Mouse (Mus musculus): ENCODE measurements around the gene Gm14692. TPM values are rescaled to one million over a fixed set of nuclear protein-coding genes. Genes with fewer than 3 reads are reported as not detected.
"Not testable (repeated sequence)": the region's sequence is repeated elsewhere in the genome, so short reads cannot be mapped to it uniquely, and the experiment has no call there.

Gene Gm14692
- not detected for total RNA-seq (2021)

DNA sequence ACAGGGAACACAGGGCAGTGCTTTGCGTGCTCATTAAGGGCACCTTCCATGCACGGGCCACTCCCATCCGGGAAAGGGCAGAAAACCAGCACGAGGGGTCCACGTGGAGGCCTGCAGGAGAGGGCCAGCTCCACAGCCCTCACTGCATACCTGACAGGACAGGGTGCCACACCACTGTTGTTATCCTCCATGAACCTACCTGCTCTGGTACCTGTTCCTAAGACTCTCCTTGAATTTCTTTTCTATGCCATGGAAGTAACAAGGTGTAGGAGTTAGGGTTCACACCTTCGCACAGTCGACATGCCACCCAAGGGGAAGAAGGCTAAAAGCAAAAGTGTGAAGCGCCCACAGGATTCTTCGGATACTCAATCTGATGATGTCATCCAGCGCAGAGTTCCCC is at the start of gene Gm14692:
Gene Gm14692, plus strand, starts transcription at position 301 of the 400 bp plus-strand sequence.
- intact Hi-C loops (cut with DNase I); DNase-seq: not testable (repeated sequence)

DNA sequence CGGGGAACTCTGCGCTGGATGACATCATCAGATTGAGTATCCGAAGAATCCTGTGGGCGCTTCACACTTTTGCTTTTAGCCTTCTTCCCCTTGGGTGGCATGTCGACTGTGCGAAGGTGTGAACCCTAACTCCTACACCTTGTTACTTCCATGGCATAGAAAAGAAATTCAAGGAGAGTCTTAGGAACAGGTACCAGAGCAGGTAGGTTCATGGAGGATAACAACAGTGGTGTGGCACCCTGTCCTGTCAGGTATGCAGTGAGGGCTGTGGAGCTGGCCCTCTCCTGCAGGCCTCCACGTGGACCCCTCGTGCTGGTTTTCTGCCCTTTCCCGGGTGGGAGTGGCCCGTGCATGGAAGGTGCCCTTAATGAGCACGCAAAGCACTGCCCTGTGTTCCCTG is 2.0 kb upstream of the Gm14692 start, which contains the start of gene Gm1140:
Gene Gm1140, minus strand, starts transcription at position 101 of the 400 bp plus-strand sequence.
- DNase-seq = not testable (repeated sequence)

More for the DNA sequence above, 2.0 kb upstream of the Gm14692 start, which contains the start of gene Gm1140:
- intact Hi-C loops (cut with DNase I) = not testable (repeated sequence)

Other genes starting within 250 kb of the Gm14692 start
- gene Gm1140, start 2.1 kb upstream of the Gm14692 start, total RNA-seq (2021) = not detected
- not detected for gene 4933436I01Rik, start 225.8 kb downstream of the Gm14692 start, total RNA-seq (2021)

Measured in left cerebral cortex, postnatal 4 days (tissue).